Mouse (Mus musculus) lung, postnatal 0 days (tissue): ENCODE measurements at regions not wholly inside any gene's neighbourhood (a gene's known extent, or its start where the extent isn't known, plus 50 kb on each side); places are given as distances from the start of the nearest gene placed in this dataset.

Experiments
- ATAC-seq: fragments of 200-750 bp; cut with Nextera tagmentation; 2 replicates; pipeline ENCODE4 v1.8.0; 2017; ENCODE audit warnings: moderate library complexity
- DNase-seq: peaks from one replicate; pipeline ENCODE4 v3.0.0-alpha.2; 2016; ENCODE audit warnings: low spot score
- H3K27ac ChIP-seq: fragments of 300-500 bp; sonication (generic); 2 replicates; pipeline ENCODE4 v1.5.1; 2014; ENCODE audit warnings: antibody characterized with exemption, mild to moderate bottlenecking, low read length, mixed read lengths
- H3K27me3 ChIP-seq: fragments of 300-500 bp; sonication (generic); replicated peaks from 2 replicates; pipeline ENCODE4 v1.6.1; 2014; ENCODE audit warnings: low read length, mixed read lengths; ENCODE audit not compliant: insufficient read depth
- H3K36me3 ChIP-seq: fragments of 300-500 bp; sonication (generic); 2 replicates; pipeline ENCODE4 v1.6.1; 2014; ENCODE audit warnings: low read length, mixed read lengths; ENCODE audit not compliant: insufficient read depth
- H3K4me1 ChIP-seq: fragments of 300-500 bp; sonication (generic); 2 replicates; pipeline ENCODE4 v1.6.1; 2014; ENCODE audit warnings: antibody characterized with exemption, low read depth, low read length, mixed read lengths; ENCODE audit not compliant: insufficient read depth
- H3K4me2 ChIP-seq: fragments of 300-500 bp; sonication (generic); replicated peaks from 2 replicates; pipeline ENCODE4 v1.6.1; 2014; ENCODE audit warnings: low read depth, mild to moderate bottlenecking, low read length, moderate library complexity, mixed read lengths
- H3K4me3 ChIP-seq: fragments of 300-500 bp; sonication (generic); 2 replicates; pipeline ENCODE4 v1.5.1; 2014; ENCODE audit warnings: low read depth, low read length
- H3K9ac ChIP-seq: fragments of 300-500 bp; sonication (generic); replicated peaks from 2 replicates; pipeline ENCODE4 v1.6.1; 2014; ENCODE audit warnings: low read depth, mild to moderate bottlenecking
- H3K9me3 ChIP-seq: fragments of 300-500 bp; sonication (generic); 2 replicates; pipeline ENCODE4 v1.6.1; 2016; ENCODE audit warnings: low read length, mixed read lengths
- CTCF ChIP-seq: IDR thresholded peaks from 2 replicates; pipeline ENCODE4 v1.5.1; 2016; ENCODE audit warnings: antibody characterized with exemption, mild to moderate bottlenecking
- EP300 ChIP-seq: IDR thresholded peaks from 2 replicates; pipeline ENCODE4 v1.6.1; 2016; ENCODE audit warnings: antibody characterized with exemption, mild to moderate bottlenecking, control low read depth
- WGBS: fragments of 180-500 bp; shearing (Covaris S2); extraction: QIAGEN DNeasy Blood & Tissue Kit; methylation state at CpG from one replicate; pipeline ENCODE4 v1.1.7; 2014; 5-methylcytosine and 5-hydroxymethylcytosine counted together

GRCm38 (mm10) chr1:137571905-137572865 is 603.3 kb downstream of the Ptprc start:
- no peak overlapping the region for H3K27ac ChIP-seq
- DNase-seq (peak; percentile 80), ATAC-seq (peak; percentile 62)
- TF ChIP-seq EP300 (peak; percentile 59), CTCF (no peak)
- H3K4me2 ChIP-seq, result no peak overlapping the region
- H3K27me3 ChIP-seq, result no peaks in the 10 kb centered on the region
- H3K9ac ChIP-seq, result no peak overlapping the region
- no peaks in the 10 kb centered on the region for H3K9me3 ChIP-seq
- no peaks in the 10 kb centered on the region for H3K36me3 ChIP-seq
- no peak overlapping the region for H3K4me3 ChIP-seq
- 56% methylated on average over 6 of the region's 6 CpGs for WGBS
- no peaks in the 10 kb centered on the region for H3K4me1 ChIP-seq

GRCm38 (mm10) chr1:137571190-137571904 is 604.2 kb downstream of the Ptprc start:
- WGBS, result 53% methylated on average over 4 of the region's 4 CpGs
- DNase-seq, result peak; percentile 51
- H3K4me1 ChIP-seq, result no peaks in the 10 kb centered on the region

DNA sequence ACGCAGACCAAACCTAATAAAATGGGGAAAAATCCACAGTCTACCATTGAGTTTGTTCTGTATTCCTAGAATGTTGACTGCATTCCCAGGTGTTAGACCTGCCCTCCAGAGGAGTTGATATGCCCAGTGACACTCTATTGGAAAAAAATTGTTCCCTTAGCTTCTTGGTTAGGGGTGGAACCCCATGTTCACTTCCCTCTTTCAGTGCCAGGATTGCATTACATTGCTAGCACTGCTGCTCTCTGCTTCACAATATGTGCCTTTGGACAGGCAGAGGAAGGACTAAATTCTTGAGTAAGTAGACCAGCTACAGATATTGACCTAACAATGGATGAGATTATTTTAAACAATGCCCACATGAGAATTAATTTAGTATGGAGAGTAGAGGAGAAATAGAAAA is 607.3 kb upstream of the Nr5a2 start:
- WGBS, result 98% methylated on average over 1 of the region's 1 CpGs
- H3K9me3 ChIP-seq, result no peaks in the 10 kb centered on the region
- no peak overlapping the region for H3K9ac ChIP-seq
- H3K27ac ChIP-seq, result no peak overlapping the region
- ATAC-seq (no peak), DNase-seq (no peak)
- H3K27me3 ChIP-seq, result no peaks in the 10 kb centered on the region
- H3K36me3 ChIP-seq, result no peaks in the 10 kb centered on the region
- no peak overlapping the region for H3K4me2 ChIP-seq
- no peaks in the 10 kb centered on the region for H3K4me1 ChIP-seq
- TF ChIP-seq EP300, result no peak
- TF ChIP-seq CTCF, result no peak
- H3K4me3 ChIP-seq, result no peak overlapping the region

More at GRCm38 (mm10) chr1:137571190-137571904, 604.2 kb downstream of the Ptprc start:
- Histone ChIP-seq H3K4me3 (no peak overlapping the region), H3K36me3 (no peaks in the 10 kb centered on the region), H3K9ac (no peak overlapping the region), H3K4me2 (no peak overlapping the region), H3K27ac (no peak overlapping the region), H3K27me3 (no peaks in the 10 kb centered on the region), H3K9me3 (no peaks in the 10 kb centered on the region)
- TF ChIP-seq EP300, result no peak
- no peak for TF ChIP-seq CTCF
- ATAC-seq, result peak; percentile 43; the same call in 1 of the 2 replicates

- Histone ChIP-seq H3K9me3 (no peaks in the 10 kb centered on the region), H3K4me1 (no peaks in the 10 kb centered on the region), H3K9ac (no peak overlapping the region), H3K36me3 (no peaks in the 10 kb centered on the region), H3K4me2 (no peak overlapping the region), H3K4me3 (no peak overlapping the region), H3K27ac (peak overlapping the region; percentile 52; the same call in 1 of the 2 replicates), H3K27me3 (no peaks in the 10 kb centered on the region)
- DNase-seq (peak; percentile 92), ATAC-seq (peak; percentile 97)
- TF ChIP-seq EP300 (peak; percentile 99), CTCF (0 out of 2 replicates have a peak, but pooled peaks have one; percentile 7)
- WGBS, result 36% methylated on average over 4 of the region's 4 CpGs
These were observed 605.4 kb upstream of the Nr5a2 start for GRCm38 (mm10) chr1:137565573-137566048.

DNA sequence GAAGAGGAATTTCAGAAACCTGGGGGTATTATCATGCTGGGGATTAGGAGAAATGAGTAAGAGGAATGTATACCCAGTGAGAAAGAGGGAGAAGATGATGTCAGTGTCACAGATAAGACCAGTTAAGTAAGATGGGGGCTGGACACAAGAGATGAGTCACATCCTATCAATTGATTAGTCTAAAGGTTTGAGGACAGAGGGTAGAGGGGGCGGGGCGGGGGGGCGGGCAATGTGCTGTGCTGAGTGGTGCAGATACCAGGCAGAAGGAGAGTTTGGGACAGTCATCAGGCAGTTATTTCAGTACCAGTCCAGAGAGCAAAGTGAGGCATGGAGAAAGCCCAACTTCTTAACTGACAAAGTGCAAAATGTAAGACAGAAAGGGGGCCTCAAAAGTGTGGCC is 601.4 kb upstream of the Nr5a2 start:
- Histone ChIP-seq H3K4me2 (no peak overlapping the region), H3K27me3 (no peaks in the 10 kb centered on the region), H3K27ac (peak overlapping the region; percentile 51; the same call in 1 of the 2 replicates), H3K4me3 (no peak overlapping the region), H3K36me3 (no peaks in the 10 kb centered on the region), H3K9me3 (no peaks in the 10 kb centered on the region), H3K9ac (no peak overlapping the region), H3K4me1 (no peaks in the 10 kb centered on the region)
- WGBS, result 86% methylated on average over 3 of the region's 3 CpGs
- no peak for TF ChIP-seq EP300
- no peak for TF ChIP-seq CTCF
- no peak for DNase-seq
- ATAC-seq, result no peak
